Mouse (Mus musculus) small intestine, adult 2 months (tissue): Measurements from ENCODE around the gene Apmap. TPM values are rescaled to one million over a fixed set of nuclear protein-coding genes. Genes with fewer than 3 reads are reported as not detected.

ENCODE experiments used
- H3K27ac ChIP-seq: fragments of 200-500 bp; 2 replicates; pipeline ENCODE4 v1.5.1; 2012; ENCODE audit warnings: low read depth, low read length, control low read depth, inconsistent platforms; ENCODE audit not compliant: insufficient read depth
- H3K27me3 ChIP-seq: fragments of 200-500 bp; 2 replicates; pipeline ENCODE4 v1.6.1; 2012; ENCODE audit warnings: mild to moderate bottlenecking, moderate library complexity, low read length, inconsistent platforms; ENCODE audit not compliant: control insufficient read depth, insufficient read depth
- H3K36me3 ChIP-seq: fragments of 200-500 bp; 2 replicates; pipeline ENCODE4 v1.6.1; 2012; ENCODE audit warnings: mild to moderate bottlenecking, low read length, control low read depth, inconsistent platforms; ENCODE audit not compliant: control insufficient read depth, insufficient read depth
- H3K4me1 ChIP-seq: fragments of 200-500 bp; 2 replicates; pipeline ENCODE4 v1.6.1; 2012; ENCODE audit warnings: low read length, inconsistent platforms, mixed read lengths; ENCODE audit not compliant: control insufficient read depth, insufficient read depth, insufficient read length
- H3K4me3 ChIP-seq: fragments of 200-500 bp; 2 replicates; pipeline ENCODE4 v1.5.1; 2012; ENCODE audit warnings: low read depth, mild to moderate bottlenecking, control low read depth, inconsistent platforms, low read length, moderate library complexity
- CTCF ChIP-seq: fragments of 200-500 bp; IDR thresholded peaks from 2 replicates; pipeline ENCODE4 v1.5.1; 2012; ENCODE audit warnings: low read depth, mild to moderate bottlenecking, control low read depth, inconsistent platforms, low read length, moderate library complexity, mixed read lengths; ENCODE audit not compliant: insufficient replicate concordance, insufficient read length; ENCODE audit errors: extremely low read depth
- POLR2A ChIP-seq: fragments of 200-500 bp; IDR thresholded peaks from 2 replicates; pipeline ENCODE4 v1.6.1; 2012; ENCODE audit warnings: low read depth, mild to moderate bottlenecking, control low read depth, inconsistent platforms, low read length, moderate library complexity
- WGBS: fragments of 180-500 bp; shearing (Covaris S2); methylation state at CpG from one replicate; pipeline ENCODE4 v1.1.7; 2018; 5-methylcytosine and 5-hydroxymethylcytosine counted together
- polyA plus RNA-seq: library from polyadenylated mRNA; depleted of rRNA; stranded (reverse); fragments of >200 nt; gene quantifications from 2 replicates; pipeline ENCODE4 v1.2.3, GENCODE M21; 2012

The Apmap gene
- polyA plus RNA-seq, 1 experiment: 37.7 TPM

DNA sequence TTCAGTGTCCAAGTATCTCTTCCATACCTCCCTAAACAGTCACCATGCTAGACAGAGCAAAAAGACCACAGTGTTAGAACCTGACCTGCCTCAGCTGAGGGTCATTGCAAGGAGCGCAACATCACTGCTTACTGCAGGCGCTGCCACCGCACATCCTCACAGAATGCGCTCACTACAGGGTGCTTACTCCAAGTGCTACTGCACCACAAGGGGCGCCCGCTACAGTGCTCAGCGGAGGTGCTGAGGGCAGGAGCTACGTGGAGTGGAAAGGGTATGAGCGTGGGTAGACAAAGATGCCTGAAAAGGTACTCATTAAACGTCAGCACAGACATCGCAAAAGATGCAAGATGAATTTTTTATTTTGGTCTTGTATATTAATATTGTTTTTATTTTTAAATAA lies 19.3 kb downstream of the Apmap start:
- Histone ChIP-seq H3K27me3 (no peaks in the 10 kb centered on the region), H3K36me3 (peaks cover 35% of the 10 kb centered on the region), H3K27ac (no peak overlapping the region), H3K4me1 (no peaks in the 10 kb centered on the region), H3K4me3 (no peak overlapping the region)
- 90% methylated on average over 11 of the region's 11 CpGs for WGBS
- TF ChIP-seq CTCF (no peak), POLR2A (no peak)

DNA sequence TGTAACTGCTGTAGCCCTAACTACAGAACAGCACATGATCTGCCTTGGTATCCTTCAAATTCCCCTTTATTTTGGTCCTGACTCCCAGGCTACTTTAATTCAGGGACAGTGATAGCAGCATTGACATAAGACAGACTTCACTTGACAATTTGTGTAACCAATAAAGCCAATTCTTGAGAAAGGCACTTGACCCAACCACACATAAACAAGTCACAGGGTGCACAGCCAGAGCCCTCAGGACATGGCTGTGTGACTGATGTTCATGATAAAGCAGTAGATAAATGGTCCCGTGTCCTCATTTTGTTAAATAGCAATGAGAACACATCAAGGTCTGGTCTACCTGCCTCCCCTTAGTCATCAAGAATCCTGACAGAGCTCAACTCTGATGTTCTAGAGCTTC lies 28.7 kb downstream of the Apmap start:
- no peak overlapping the region for H3K27ac ChIP-seq
- H3K4me1 ChIP-seq: no peaks in the 10 kb centered on the region
- H3K4me3 ChIP-seq: no peak overlapping the region
- H3K36me3 ChIP-seq: peaks cover 13% of the 10 kb centered on the region
- TF ChIP-seq CTCF: no peak
- TF ChIP-seq POLR2A: no peak
- 69% methylated on average over 1 of the region's 1 CpGs for WGBS
- H3K27me3 ChIP-seq: no peaks in the 10 kb centered on the region

- Histone ChIP-seq H3K4me3 (no peak overlapping the region), H3K4me1 (no peaks in the 10 kb centered on the region), H3K36me3 (peaks cover 3% of the 10 kb centered on the region), H3K27me3 (no peaks in the 10 kb centered on the region), H3K27ac (no peak overlapping the region)
- TF ChIP-seq CTCF (no peak), POLR2A (no peak)
- WGBS: 80% methylated on average over 5 of the region's 5 CpGs
These were observed 29.8 kb downstream of the Apmap start for GRCm38 (mm10) chr2:150578603-150579002.

- Histone ChIP-seq H3K27ac (no peak overlapping the region), H3K4me3 (no peak overlapping the region), H3K27me3 (no peaks in the 10 kb centered on the region), H3K36me3 (peaks cover under 1% of the 10 kb centered on the region; the same call in 1 of the 2 replicates), H3K4me1 (no peaks in the 10 kb centered on the region)
- 100% methylated on average over 1 of the region's 1 CpGs for WGBS
- TF ChIP-seq POLR2A (no peak), CTCF (no peak)
These were observed 32.1 kb downstream of the Apmap start for GRCm38 (mm10) chr2:150576256-150576655.

- 89% methylated on average over 3 of the region's 3 CpGs for WGBS
- Histone ChIP-seq H3K27ac (no peak overlapping the region), H3K4me3 (no peak overlapping the region), H3K36me3 (no peaks in the 10 kb centered on the region), H3K27me3 (no peaks in the 10 kb centered on the region), H3K4me1 (no peaks in the 10 kb centered on the region)
- TF ChIP-seq POLR2A (no peak), CTCF (no peak)
These were observed 35.9 kb downstream of the Apmap start for GRCm38 (mm10) chr2:150572463-150572862.

GRCm38 (mm10) chr2:150570761-150571160 lies 37.6 kb downstream of the Apmap start:
- TF ChIP-seq POLR2A (no peak), CTCF (no peak)
- H3K4me1 ChIP-seq: no peaks in the 10 kb centered on the region
- no peaks in the 10 kb centered on the region for H3K36me3 ChIP-seq
- H3K4me3 ChIP-seq: no peak overlapping the region; the same call in 1 of the 2 replicates
- no peaks in the 10 kb centered on the region for H3K27me3 ChIP-seq
- H3K27ac ChIP-seq: no peak overlapping the region
- WGBS: 83% methylated on average over 2 of the region's 2 CpGs

- Histone ChIP-seq H3K27me3 (no peaks in the 10 kb centered on the region), H3K4me3 (peak within 1 kb of the TSS; percentile 50), H3K4me1 (no peaks in the 10 kb centered on the region), H3K27ac (0 out of 2 replicates have a peak within 1 kb of the TSS, but pooled peaks have one; percentile 18), H3K36me3 (no peaks in the 10 kb centered on the region)
- WGBS: 55% methylated on average over 11 of the region's 11 CpGs
- TF ChIP-seq POLR2A (no peak), CTCF (no peak)
These were observed 38.3 kb downstream of the Apmap start, which contains the start of gene Cst7 for GRCm38 (mm10) chr2:150569847-150570590. TSS of gene Cst7 (plus strand) at chr2:150570415.
